ENCODE assay signal across 10 mouse cellular contexts in the genomic region with DNA sequence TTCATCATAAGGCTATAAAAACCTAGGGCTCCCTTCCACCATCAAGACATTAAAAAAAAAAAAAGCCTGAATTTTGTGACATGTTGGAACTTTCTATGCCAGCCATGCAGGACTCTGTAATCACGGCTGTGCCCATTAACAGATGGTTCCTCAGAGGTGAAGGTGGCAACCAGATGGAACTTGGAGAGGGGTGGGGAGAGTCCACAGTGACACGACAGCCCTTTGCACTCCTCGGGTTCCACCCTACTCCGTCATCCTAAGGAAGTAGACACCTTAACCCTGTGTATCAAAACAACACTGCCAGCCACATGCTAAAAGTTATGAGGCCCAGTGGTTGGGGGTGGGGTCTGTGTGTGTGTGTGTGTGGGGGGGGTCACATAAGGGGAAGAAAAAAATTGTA. TPM values are rescaled to one million over a fixed set of nuclear protein-coding genes. Genes with fewer than 3 reads are reported as not detected.
A peak's percentile ranks its signal among the peaks of the same experiment; 100 is the strongest.
DNase-seq lines count a peak whose midpoint lies in the region; ATAC-seq and TF ChIP-seq lines count a peak whose summit lies in the region.
"Had no signal": no experiment of that assay in that cellular context is flagged by ENCODE, and none has a peak within 500 bp of the region (broad histone marks: within the 10 kb centered on the region; RNA-seq: fewer than 3 reads in every experiment).

No protein-coding gene starts in this region.

- no peak for TF ChIP-seq POLR2A in bone marrow, adult 2 months (IDR thresholded peaks at IDR 0.05; ENCODE audit: borderline replicate concordance, control insufficient read depth, low read depth, low read length)

- peak overlapping the region; percentile 94 for H3K4me2 ChIP-seq in hindbrain, embryonic 13.5 days
- H3K4me2 ChIP-seq in midbrain, embryonic 11.5 days: peak overlapping the region; percentile 86

- H3K27me3 ChIP-seq in heart, embryonic 10.5 days (ENCODE audit: insufficient read depth, poor library complexity, severe bottlenecking): no peaks in the 10 kb centered on the region
- H3K27me3 ChIP-seq in hindbrain, embryonic 13.5 days: no peaks in the 10 kb centered on the region
- no peaks in the 10 kb centered on the region for H3K27me3 ChIP-seq in midbrain, embryonic 11.5 days (ENCODE audit: control insufficient read depth, insufficient read depth, low read length)

- TF ChIP-seq CTCF in bone marrow, adult 2 months (IDR thresholded peaks at IDR 0.05; ENCODE audit: control insufficient read depth, insufficient read depth, low read length): no peak

- H3K4me3 ChIP-seq in heart, embryonic 10.5 days: peak overlapping the region; percentile 92
- peak overlapping the region; percentile 18 for H3K4me3 ChIP-seq in bone marrow, adult 2 months (replicated peaks; ENCODE audit: control insufficient read depth, low read depth, low read length)
- peak overlapping the region; percentile 84 for H3K4me3 ChIP-seq in hindbrain, embryonic 13.5 days
- peak overlapping the region; percentile 83; the same call in 1 of the 2 replicates for H3K4me3 ChIP-seq in midbrain, embryonic 11.5 days (ENCODE audit: low read depth, low read length)

- 75% methylated on average over 4 of the region's 4 CpGs for WGBS in heart, embryonic 10.5 days
- WGBS in bone marrow, adult 2 months: 50% methylated on average over 4 of the region's 4 CpGs
- WGBS in hindbrain, embryonic 13.5 days: 84% methylated on average over 4 of the region's 4 CpGs
- WGBS in midbrain, embryonic 11.5 days: 83% methylated on average over 4 of the region's 4 CpGs

- no peak for DNase-seq in heart, embryonic 10.5 days (ENCODE audit: low spot score)
- no peak for DNase-seq in heart, postnatal 10 days
- DNase-seq in midbrain, embryonic 11.5 days (ENCODE audit: low spot score, missing footprints): no peak
- DNase-seq in spleen, adult 18-20 months: no peak
- no peak for DNase-seq in embryo, embryonic 10.5 days (ENCODE audit: low spot score)
- DNase-seq in thymus, postnatal 36 days: no peak
- DNase-seq: kidney, postnatal 14 days; right cerebral cortex, postnatal 14 days had no signal

- H3K9ac ChIP-seq in hindbrain, embryonic 13.5 days: peak overlapping the region; percentile 93; the same call in 1 of the 2 replicates
- no peak overlapping the region for H3K9ac ChIP-seq in midbrain, embryonic 11.5 days (ENCODE audit: low read length)

- intact Hi-C loops in heart, postnatal 10 days (cut with DNase I): no loop called here

- H3K27ac ChIP-seq in heart, embryonic 10.5 days: no peak overlapping the region
- H3K27ac ChIP-seq in bone marrow, adult 2 months (ENCODE audit: control insufficient read depth, insufficient read depth, low read depth, low read length, poor library complexity): no peak overlapping the region
- H3K27ac ChIP-seq in hindbrain, embryonic 13.5 days: no peak overlapping the region
- H3K27ac ChIP-seq in midbrain, embryonic 11.5 days (ENCODE audit: low read depth, low read length): no peak overlapping the region

- no peak for ATAC-seq in hindbrain, embryonic 13.5 days (ENCODE audit: low FRiP score)
- no peak for ATAC-seq in midbrain, embryonic 11.5 days (ENCODE audit: low FRiP score)

- H3K4me1 ChIP-seq in heart, embryonic 10.5 days: peaks cover 37% of the 10 kb centered on the region
- peaks cover 2% of the 10 kb centered on the region for H3K4me1 ChIP-seq in bone marrow, adult 2 months (ENCODE audit: control insufficient read depth, insufficient read depth, low read length)
- peaks cover 28% of the 10 kb centered on the region for H3K4me1 ChIP-seq in hindbrain, embryonic 13.5 days (replicated peaks)
- H3K4me1 ChIP-seq in midbrain, embryonic 11.5 days (ENCODE audit: control insufficient read depth, insufficient read depth, low read length): peaks cover 6% of the 10 kb centered on the region

- 0 out of 2 replicates have a peak, but pooled peaks cover 3% of the 10 kb centered on the region for H3K36me3 ChIP-seq in heart, embryonic 10.5 days
- H3K36me3 ChIP-seq in hindbrain, embryonic 13.5 days: peaks cover 9% of the 10 kb centered on the region
- H3K36me3 ChIP-seq in midbrain, embryonic 11.5 days (ENCODE audit: control insufficient read depth, insufficient read depth, low read length): no peaks in the 10 kb centered on the region

- H3K9me3 ChIP-seq in heart, embryonic 10.5 days: no peaks in the 10 kb centered on the region
- H3K9me3 ChIP-seq in hindbrain, embryonic 13.5 days: no peaks in the 10 kb centered on the region
- no peaks in the 10 kb centered on the region for H3K9me3 ChIP-seq in midbrain, embryonic 11.5 days (ENCODE audit: control insufficient read depth, low read length)

RNA-seq across cellular contexts. Expression of a gene that starts 1.3 kb away (rescaled TPM):
- polyA plus RNA-seq in heart, embryonic 10.5 days (2016; fragmentation: Nextera tagmentation; extraction: Ambion mirVana): 25.8 and 27.5 TPM in 2 replicates
- 10 to 100 TPM; 15.6 to 20.2 TPM for total RNA-seq in heart, postnatal 10 days (2021)
- 7.5 and 12.1 TPM in 2 replicates for polyA plus RNA-seq in bone marrow, adult 2 months (2011; ENCODE audit: insufficient read depth, insufficient read length, low replicate concordance, missing spikeins)
- 43.8 and 46.7 TPM in 2 replicates for polyA plus RNA-seq in hindbrain, embryonic 13.5 days (2015; fragmentation: Nextera tagmentation; extraction: Ambion mirVana)
- 36.1 and 37.9 TPM in 2 replicates for polyA plus RNA-seq in midbrain, embryonic 11.5 days (2014; fragmentation: Nextera tagmentation; extraction: Ambion mirVana)

Comparison
In these comparisons a context has a peak if more than half of its experiments do, and no peak if none do; other contexts are left out.
1. H3K4me3 ChIP-seq: peak in every context shown above with its lines; median percentile 92 in heart, embryonic 10.5 days; 84 in hindbrain, embryonic 13.5 days; 83 in midbrain, embryonic 11.5 days; 18 in bone marrow, adult 2 months.